In the genomic region with DNA sequence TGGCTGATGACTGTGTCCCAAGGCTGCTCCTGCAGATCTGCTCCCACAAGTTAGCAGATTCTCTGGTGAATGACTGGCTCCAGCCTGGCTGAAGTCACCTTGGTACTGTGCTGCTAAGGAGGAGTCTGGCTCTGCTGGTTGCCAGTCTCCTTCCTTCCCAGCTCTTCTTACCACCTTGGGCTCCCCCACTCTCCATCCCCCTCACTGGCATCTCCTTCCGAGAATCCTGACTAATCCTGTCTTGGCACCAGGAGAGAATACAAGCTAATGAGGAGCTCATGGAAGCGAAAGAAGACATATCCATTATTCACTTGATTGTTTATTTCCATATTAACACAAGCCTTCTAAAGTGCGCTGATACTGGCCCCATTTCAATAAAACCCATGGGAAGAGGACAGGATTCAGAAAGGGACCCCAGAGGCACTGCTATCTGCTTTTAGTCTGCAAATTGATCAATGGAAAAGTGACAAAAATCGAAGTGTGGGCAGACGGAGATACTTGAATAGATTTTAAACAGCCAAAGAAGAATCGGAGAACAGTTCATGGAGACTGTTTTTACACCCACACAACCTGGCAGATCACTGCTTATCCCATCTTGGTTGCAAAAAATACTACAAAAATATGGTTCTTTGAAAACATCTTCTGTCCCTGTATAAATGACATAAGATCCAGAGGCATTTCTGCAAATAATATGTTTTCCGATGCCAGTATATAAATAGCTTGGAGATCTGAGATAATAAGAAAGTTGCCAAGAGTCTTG, we compare ENCODE assay signal across 16 mouse cellular contexts. TPM values are rescaled to one million over a fixed set of nuclear protein-coding genes. Genes with fewer than 3 reads are reported as not detected.
DNase-seq lines count a peak whose midpoint lies in the region.
"Had no signal": no experiment of that assay in that cellular context is flagged by ENCODE, and none has a peak within 500 bp of the region (broad histone marks: within the 10 kb centered on the region; RNA-seq: fewer than 3 reads in every experiment).

No protein-coding gene starts in this region.

- intact Hi-C loops in left cerebral cortex, postnatal 4 days (cut with DNase I) = no loop called here
- intact Hi-C loops in left cerebral cortex, postnatal 14 days (cut with DNase I) = loop anchor here (5.0 kb wide), 1 partner anchor 103 kb away; no protein-coding TSS in a partner anchor

- peak; percentile 29 to 34 for DNase-seq in cerebellum, postnatal 10 days
- no peak for DNase-seq in cerebellum, postnatal 25 days
- peak; percentile 31 for DNase-seq in left cerebral cortex, adult 11 months (ENCODE audit: low spot score)
- DNase-seq in left cerebral cortex, postnatal 4 days = no peak
- peak; percentile 28 to 55 for DNase-seq in left cerebral cortex, postnatal 14 days (ENCODE audit: low spot score in 2 of 2)
- no peak for DNase-seq in adipocyte (ENCODE audit: low spot score)
- no peak for DNase-seq in embryo, embryonic 10 days (ENCODE audit: low spot score)
- no peak for DNase-seq in retina, embryonic 14.5 days (ENCODE audit: low spot score)
- DNase-seq: cerebellum, adult 11-12 months; gastrocnemius, adult 2 months; kidney, adult 11 months; kidney, postnatal 10 days; spleen, adult 18-20 months; thymus, postnatal 14 days had no signal

RNA-seq across cellular contexts. Expression of a gene that starts 29.1 kb away (rescaled TPM):
- total RNA-seq in left cerebral cortex, postnatal 4 days (2021) = under 1 TPM; 0.18 to 0.20 TPM
- under 1 TPM in 1 of 2 experiments, not detected in 1; 0.13 TPM for total RNA-seq in left cerebral cortex, postnatal 14 days (2021)
- total RNA-seq: CH12.LX; liver, adult 2 months had no signal

RNA-seq across cellular contexts. Expression of a gene that starts 47.5 kb away (rescaled TPM):
- 10 to 100 TPM; 73.2 to 80.5 TPM for total RNA-seq in left cerebral cortex, postnatal 4 days (2021)
- 10 to 100 TPM; 78.9 to 89.5 TPM for total RNA-seq in left cerebral cortex, postnatal 14 days (2021)

Comparison
In these comparisons a context has a peak if more than half of its experiments do, and no peak if none do; other contexts are left out.
1. DNase-seq: peak in cerebellum, postnatal 10 days (2 of 2), left cerebral cortex, adult 11 months (single experiment) and left cerebral cortex, postnatal 14 days (2 of 2); none in cerebellum, postnatal 25 days (0 of 2), left cerebral cortex, postnatal 4 days (single experiment), adipocyte (single experiment), embryo, embryonic 10 days (single experiment) and retina, embryonic 14.5 days (single experiment).